Mouse (Mus musculus): ENCODE results near the gene Dnase2b. TPM values are rescaled to one million over a fixed set of nuclear protein-coding genes. Genes with fewer than 3 reads are reported as not detected.

Gene Dnase2b
- polyA plus RNA-seq (2012; rRNA removed; ENCODE audit: low replicate concordance): not detected in 2 replicates

DNA sequence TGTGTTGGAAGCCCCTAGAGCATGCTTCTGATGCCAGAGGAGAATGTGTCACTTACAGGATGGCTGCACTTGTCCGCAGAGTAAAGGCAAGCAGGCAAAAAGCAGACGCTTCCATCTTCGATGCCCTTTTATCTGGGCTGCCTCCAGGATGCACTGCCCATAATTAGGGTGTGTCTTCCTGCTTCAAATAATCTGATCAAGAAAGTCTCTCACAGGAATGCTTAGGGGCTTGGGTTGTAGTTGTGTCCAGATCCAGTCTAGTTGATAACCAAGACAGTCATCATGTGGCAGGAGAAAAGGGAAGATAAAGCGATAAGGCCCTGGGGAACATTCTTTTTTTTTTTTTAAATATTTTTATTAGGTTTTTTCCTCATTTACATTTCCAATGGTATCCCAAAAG, at the start of gene Dnase2b:
Gene Dnase2b (minus strand): TSS at position 101 of the 400 bp plus-strand sequence.

GRCm38 (mm10) chr3:146651217-146651616, 35.8 kb upstream of the Dnase2b start, which contains the start of gene 4930503B20Rik:
Gene 4930503B20Rik, minus strand, starts transcription at chr3:146651317.

DNA sequence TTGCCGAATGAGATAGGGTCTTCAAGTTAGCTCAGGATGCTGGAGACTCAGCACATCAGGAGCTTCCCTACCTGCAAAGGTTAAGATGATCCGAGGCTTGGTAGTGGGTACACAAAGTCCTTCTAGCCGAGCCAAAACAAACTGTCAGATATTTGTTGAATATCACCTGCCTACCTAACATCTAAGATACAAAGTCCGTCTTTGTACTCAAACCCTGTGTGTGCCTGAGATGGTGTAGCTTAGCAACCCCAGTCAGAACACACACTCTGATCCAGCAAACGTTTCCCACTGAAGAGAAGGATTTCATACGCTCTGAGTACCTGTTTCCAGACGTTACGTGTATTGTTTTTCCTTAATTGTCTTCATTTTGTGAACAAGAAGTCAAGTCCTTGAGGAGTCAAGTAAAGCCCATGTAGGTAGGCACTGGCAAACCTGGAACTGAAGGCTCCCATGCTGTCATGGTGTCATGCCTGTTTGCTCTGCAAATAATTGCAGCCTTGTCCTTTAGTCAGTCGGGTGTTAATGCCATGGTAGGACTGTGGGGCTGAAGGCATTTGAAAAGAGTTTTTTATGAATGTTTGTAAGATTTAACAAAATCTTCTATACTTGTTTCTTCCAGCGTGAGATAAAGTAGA, 45.1 kb downstream of the Dnase2b start, which contains the start of gene Uox:
Gene Uox (plus strand): TSS at position 279 of the 635 bp plus-strand sequence.

Other genes starting within 250 kb of the Dnase2b start
- gene Ssx2ip, start 211.0 kb downstream of the Dnase2b start, polyA plus RNA-seq (2012; rRNA removed; ENCODE audit: low replicate concordance): 1.6 and 6.6 TPM in 2 replicates
- gene Ctbs, start 165.8 kb downstream of the Dnase2b start, polyA plus RNA-seq (2012; rRNA removed; ENCODE audit: low replicate concordance): 5.3 and 6.7 TPM in 2 replicates
- 1.1 and 1.7 TPM in 2 replicates for gene Spata1, start 115.8 kb downstream of the Dnase2b start, polyA plus RNA-seq (2012; rRNA removed; ENCODE audit: low replicate concordance)
- 413 and 461 TPM in 2 replicates for gene Gng5, start 115.8 kb downstream of the Dnase2b start, polyA plus RNA-seq (2012; rRNA removed; ENCODE audit: low replicate concordance)
- gene Rpf1, start 94.2 kb downstream of the Dnase2b start, polyA plus RNA-seq (2012; rRNA removed; ENCODE audit: low replicate concordance): 7.7 and 12.7 TPM in 2 replicates
- gene Uox, start 45.2 kb downstream of the Dnase2b start, polyA plus RNA-seq (2012; rRNA removed; ENCODE audit: low replicate concordance): 0.77 TPM in 1 of 2 replicates, not detected in the other
- not detected in 2 replicates for gene 4930503B20Rik, start 35.7 kb upstream of the Dnase2b start, polyA plus RNA-seq (2012; rRNA removed; ENCODE audit: low replicate concordance)
- gene Samd13, start 70.0 kb upstream of the Dnase2b start, polyA plus RNA-seq (2012; rRNA removed; ENCODE audit: low replicate concordance): 0.17 and 0.40 TPM in 2 replicates
- 18.6 and 34.4 TPM in 2 replicates for gene Prkacb, start 197.4 kb upstream of the Dnase2b start, polyA plus RNA-seq (2012; rRNA removed; ENCODE audit: low replicate concordance)
- 1.3 and 2.3 TPM in 2 replicates for gene Ttll7, start 236.8 kb upstream of the Dnase2b start, polyA plus RNA-seq (2012; rRNA removed; ENCODE audit: low replicate concordance)

Measured in subcutaneous adipose tissue, adult 2 months (tissue).